Mouse (Mus musculus) cortical plate, adult 2 months (tissue): Measurements from ENCODE around the gene Mpo.

Experiments
- CTCF ChIP-seq: fragments of 200-500 bp; IDR thresholded peaks from 2 replicates; pipeline ENCODE4 v1.5.1; 2011; ENCODE audit warnings: mild to moderate bottlenecking, control low read depth, low read length; ENCODE audit not compliant: insufficient read depth; ENCODE audit errors: extremely low read depth
- POLR2A ChIP-seq: fragments of 200-500 bp; IDR thresholded peaks from 2 replicates; pipeline ENCODE4 v1.6.1; 2011; ENCODE audit warnings: mild to moderate bottlenecking, low read length, control low read depth; ENCODE audit not compliant: insufficient read depth; ENCODE audit errors: extremely low read depth

DNA sequence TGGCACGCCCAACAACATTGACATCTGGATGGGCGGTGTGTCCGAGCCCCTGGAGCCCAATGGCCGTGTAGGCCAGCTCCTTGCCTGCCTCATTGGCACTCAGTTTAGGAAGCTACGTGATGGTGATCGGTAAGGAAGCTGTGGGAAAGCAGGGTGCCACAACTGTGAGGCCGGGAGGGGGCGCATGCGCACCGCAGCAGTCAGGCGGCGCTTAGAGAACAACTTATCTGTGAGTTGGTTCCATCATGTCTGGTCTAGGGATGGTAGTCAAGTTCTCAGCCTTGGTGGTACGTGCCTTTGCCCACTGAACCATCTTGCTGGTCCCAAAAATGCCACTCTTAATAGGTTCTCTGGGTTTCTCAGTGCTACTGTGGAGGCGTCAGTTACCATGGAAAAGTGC, 9.2 kb downstream of the Mpo start:
- TF ChIP-seq CTCF, result peak; percentile 47
- TF ChIP-seq POLR2A, result no peak
